Mouse (Mus musculus) intestine, postnatal 0 days (tissue): ENCODE measurements at regions not wholly inside any gene's neighbourhood (a gene's known extent, or its start where the extent isn't known, plus 50 kb on each side); places are given as distances from the start of the nearest gene placed in this dataset.

Experiments used
- ATAC-seq: fragments of 200-750 bp; cut with Nextera tagmentation; 2 replicates; pipeline ENCODE4 v1.8.0; 2017; ENCODE audit warnings: mild to moderate bottlenecking, moderate TSS enrichment, moderate library complexity
- H3K27ac ChIP-seq: fragments of 300-500 bp; sonication (generic); 2 replicates; pipeline ENCODE4 v1.5.1; 2014; ENCODE audit warnings: mild to moderate bottlenecking, low read depth, low read length, moderate library complexity
- H3K27me3 ChIP-seq: fragments of 300-500 bp; sonication (generic); replicated peaks from 2 replicates; pipeline ENCODE4 v1.6.1; 2014; ENCODE audit warnings: low read length, mixed read lengths; ENCODE audit not compliant: control insufficient read depth, insufficient read depth
- H3K36me3 ChIP-seq: fragments of 300-500 bp; sonication (generic); 2 replicates; pipeline ENCODE4 v1.6.1; 2014; ENCODE audit warnings: mild to moderate bottlenecking, moderate library complexity; ENCODE audit not compliant: control insufficient read depth, insufficient read depth
- H3K4me1 ChIP-seq: fragments of 300-500 bp; sonication (generic); replicated peaks from 2 replicates; pipeline ENCODE4 v1.6.1; 2014; ENCODE audit warnings: antibody characterized with exemption, low read length, mixed read lengths; ENCODE audit not compliant: control insufficient read depth, insufficient read depth
- H3K4me2 ChIP-seq: fragments of 300-500 bp; sonication (generic); replicated peaks from 2 replicates; pipeline ENCODE4 v1.6.1; 2014; ENCODE audit warnings: low read depth, mild to moderate bottlenecking, moderate library complexity
- H3K4me3 ChIP-seq: fragments of 300-500 bp; sonication (generic); 2 replicates; pipeline ENCODE4 v1.5.1; 2014; ENCODE audit warnings: low read depth, low read length
- H3K9ac ChIP-seq: fragments of 300-500 bp; sonication (generic); 2 replicates; pipeline ENCODE4 v1.6.1; 2014; ENCODE audit warnings: mild to moderate bottlenecking, low read depth, low read length
- H3K9me3 ChIP-seq: fragments of 300-500 bp; sonication (generic); 2 replicates; pipeline ENCODE4 v1.6.1; 2016; ENCODE audit warnings: mixed run types; ENCODE audit not compliant: control insufficient read depth
- CTCF ChIP-seq: sonication (generic); IDR thresholded peaks from 2 replicates; pipeline ENCODE4 v1.5.1; 2016; ENCODE audit warnings: low read depth, mild to moderate bottlenecking, control low read depth, antibody characterized with exemption, moderate library complexity
- WGBS: fragments of 180-500 bp; shearing (Covaris S2); extraction: QIAGEN DNeasy Blood & Tissue Kit; methylation state at CpG from one replicate; pipeline ENCODE4 v1.1.7; 2014; 5-methylcytosine and 5-hydroxymethylcytosine counted together

GRCm38 (mm10) chr14:48854188-48854924 lies 180.7 kb upstream of the Otx2 start:
- Histone ChIP-seq H3K27me3 (peaks cover 16% of the 10 kb centered on the region; the same call in 1 of the 2 replicates), H3K27ac (no peak overlapping the region), H3K36me3 (no peaks in the 10 kb centered on the region), H3K4me3 (no peak overlapping the region), H3K4me2 (no peak overlapping the region), H3K9ac (no peak overlapping the region), H3K9me3 (no peaks in the 10 kb centered on the region), H3K4me1 (no peaks in the 10 kb centered on the region)
- TF ChIP-seq CTCF: no peak
- WGBS: 31% methylated on average over 9 of the region's 9 CpGs
- no peak for ATAC-seq

GRCm38 (mm10) chr14:48853479-48854187 lies 180.0 kb upstream of the Otx2 start:
- Histone ChIP-seq H3K4me2 (no peak overlapping the region), H3K9me3 (no peaks in the 10 kb centered on the region), H3K36me3 (no peaks in the 10 kb centered on the region), H3K4me1 (no peaks in the 10 kb centered on the region), H3K27me3 (peaks cover 16% of the 10 kb centered on the region; the same call in 1 of the 2 replicates), H3K4me3 (no peak overlapping the region), H3K27ac (no peak overlapping the region), H3K9ac (no peak overlapping the region)
- no peak for TF ChIP-seq CTCF
- WGBS: 51% methylated on average over 7 of the region's 7 CpGs
- ATAC-seq: no peak

- no peak overlapping the region for H3K9ac ChIP-seq
- no peaks in the 10 kb centered on the region for H3K9me3 ChIP-seq
- 16% methylated on average over 15 of the region's 15 CpGs for WGBS
- no peak for ATAC-seq
- no peaks in the 10 kb centered on the region for H3K4me1 ChIP-seq
- no peak overlapping the region for H3K27ac ChIP-seq
- TF ChIP-seq CTCF: no peak
- H3K4me2 ChIP-seq: no peak overlapping the region; the same call in 1 of the 2 replicates
- H3K36me3 ChIP-seq: no peaks in the 10 kb centered on the region
- H3K4me3 ChIP-seq: no peak overlapping the region
- peaks cover 16% of the 10 kb centered on the region; the same call in 1 of the 2 replicates for H3K27me3 ChIP-seq
These were observed 179.2 kb upstream of the Otx2 start for GRCm38 (mm10) chr14:48852787-48853186.

- H3K27ac ChIP-seq: no peak overlapping the region
- no peaks in the 10 kb centered on the region for H3K4me1 ChIP-seq
- no peaks in the 10 kb centered on the region for H3K36me3 ChIP-seq
- H3K9me3 ChIP-seq: no peaks in the 10 kb centered on the region
- H3K27me3 ChIP-seq: peaks cover 16% of the 10 kb centered on the region; the same call in 1 of the 2 replicates
- 73% methylated on average over 4 of the region's 4 CpGs for WGBS
- H3K4me2 ChIP-seq: no peak overlapping the region
- ATAC-seq: no peak
- no peak for TF ChIP-seq CTCF
- H3K9ac ChIP-seq: no peak overlapping the region
- no peak overlapping the region for H3K4me3 ChIP-seq
These were observed 178.4 kb upstream of the Otx2 start for GRCm38 (mm10) chr14:48852061-48852460.

GRCm38 (mm10) chr14:48842861-48843260 lies 169.2 kb upstream of the Otx2 start:
- TF ChIP-seq CTCF: no peak
- H3K4me1 ChIP-seq: no peaks in the 10 kb centered on the region
- H3K4me2 ChIP-seq: no peak overlapping the region
- H3K36me3 ChIP-seq: no peaks in the 10 kb centered on the region
- H3K9ac ChIP-seq: no peak overlapping the region
- H3K9me3 ChIP-seq: no peaks in the 10 kb centered on the region
- WGBS: 68% methylated on average over 4 of the region's 4 CpGs
- no peak overlapping the region for H3K27ac ChIP-seq
- no peaks in the 10 kb centered on the region for H3K27me3 ChIP-seq
- no peak for ATAC-seq
- H3K4me3 ChIP-seq: no peak overlapping the region

- Histone ChIP-seq H3K4me3 (no peak overlapping the region), H3K4me2 (no peak overlapping the region), H3K27me3 (no peaks in the 10 kb centered on the region), H3K9ac (no peak overlapping the region), H3K36me3 (no peaks in the 10 kb centered on the region), H3K27ac (no peak overlapping the region), H3K4me1 (no peaks in the 10 kb centered on the region), H3K9me3 (no peaks in the 10 kb centered on the region)
- 41% methylated on average over 5 of the region's 5 CpGs for WGBS
- no peak for ATAC-seq
- TF ChIP-seq CTCF: no peak
These were observed 167.7 kb upstream of the Otx2 start for GRCm38 (mm10) chr14:48841278-48841677.
